Mouse (Mus musculus): ENCODE data around the gene Pcmt1.
A peak's percentile ranks its signal among the peaks of the same experiment; 100 is the strongest.
"Not testable (repeated sequence)": the region's sequence is repeated elsewhere in the genome, so short reads cannot be mapped to it uniquely, and the experiment has no call there.

Pcmt1 gene

DNA sequence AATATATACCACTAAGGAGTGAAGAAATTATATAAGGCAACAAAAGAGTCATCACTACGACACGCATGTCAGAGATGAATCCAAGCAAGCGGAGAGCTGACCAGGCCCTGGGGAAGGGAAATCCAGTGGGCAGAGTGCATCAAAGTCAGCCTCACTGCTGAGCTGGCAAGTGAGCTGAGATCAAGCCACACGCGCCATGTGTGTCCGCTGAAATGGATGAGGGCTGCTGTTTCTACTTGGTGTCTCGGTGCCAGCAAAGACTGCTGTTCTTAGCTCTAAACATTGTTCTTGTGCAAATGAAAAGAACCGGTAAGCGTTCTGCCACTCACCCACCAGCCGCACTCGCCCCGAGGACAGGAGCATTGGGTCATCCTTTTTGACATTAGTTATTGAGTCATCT, 40.6 kb downstream of the Pcmt1 start:
- no peak for DNase-seq

- no peak for DNase-seq
These were observed 49.8 kb downstream of the Pcmt1 start for GRCm38 (mm10) chr10:7630951-7631720.

GRCm38 (mm10) chr10:7630286-7630685, 50.6 kb downstream of the Pcmt1 start:
- no peak for DNase-seq

GRCm38 (mm10) chr10:7629092-7629491, 51.8 kb downstream of the Pcmt1 start:
- DNase-seq, result no peak

DNA sequence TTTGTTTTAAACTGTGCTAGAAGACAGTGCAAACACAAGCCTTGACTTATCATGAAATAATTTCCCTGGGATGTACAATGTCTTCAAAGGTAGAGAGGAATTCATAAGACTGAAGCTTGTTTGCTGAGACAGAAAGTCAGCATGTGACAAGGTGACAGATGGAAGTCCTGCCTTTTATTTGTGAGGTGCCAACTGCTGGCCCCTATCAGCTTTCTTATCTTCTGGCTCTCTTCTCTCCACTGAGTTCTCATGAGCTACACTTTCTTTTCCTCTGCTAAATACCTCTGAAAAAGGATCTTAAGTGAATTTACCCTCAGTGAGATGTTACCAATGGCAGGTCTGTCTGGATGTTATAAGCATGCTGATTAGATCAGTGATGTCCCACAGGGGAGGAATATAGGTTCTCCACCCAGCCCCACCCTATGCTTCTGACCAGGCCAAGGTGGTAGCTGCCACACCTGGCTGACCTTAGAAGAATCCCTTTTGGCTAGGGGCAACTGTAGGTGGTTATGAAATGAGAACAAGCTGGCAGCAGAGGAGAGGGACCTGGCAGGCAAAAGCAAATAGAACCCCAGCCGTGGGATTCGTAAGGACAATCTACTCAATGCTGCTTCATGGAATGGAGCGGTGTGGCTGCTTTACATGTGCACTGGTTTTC, 56.9 kb downstream of the Pcmt1 start:
- no peak for DNase-seq

- DNase-seq, result no peak
These were observed 58.6 kb downstream of the Pcmt1 start for GRCm38 (mm10) chr10:7622378-7622777.

- DNase-seq, result no peak
These were observed 60.2 kb downstream of the Pcmt1 start for GRCm38 (mm10) chr10:7620723-7621122.

DNA sequence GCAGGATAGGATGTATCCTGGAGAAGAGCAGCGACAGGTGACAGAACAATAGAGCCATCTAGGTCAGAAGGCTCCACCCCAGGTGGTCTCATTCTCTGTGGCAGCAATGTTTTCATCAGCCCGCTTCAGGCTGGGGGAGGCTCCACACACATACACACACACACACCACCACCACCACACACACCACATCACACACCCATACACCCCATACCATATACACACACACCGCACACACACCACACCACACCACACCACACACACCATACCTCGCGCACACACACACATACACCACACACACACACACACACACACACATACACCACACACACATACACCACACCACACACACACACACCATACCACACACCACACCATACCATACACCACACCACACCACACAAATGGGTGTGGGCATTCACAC, 61.1 kb downstream of the Pcmt1 start:
- DNase-seq, result no peak

GRCm38 (mm10) chr10:7617556-7617955, 63.4 kb downstream of the Pcmt1 start:
- DNase-seq, result not testable (repeated sequence)

DNA sequence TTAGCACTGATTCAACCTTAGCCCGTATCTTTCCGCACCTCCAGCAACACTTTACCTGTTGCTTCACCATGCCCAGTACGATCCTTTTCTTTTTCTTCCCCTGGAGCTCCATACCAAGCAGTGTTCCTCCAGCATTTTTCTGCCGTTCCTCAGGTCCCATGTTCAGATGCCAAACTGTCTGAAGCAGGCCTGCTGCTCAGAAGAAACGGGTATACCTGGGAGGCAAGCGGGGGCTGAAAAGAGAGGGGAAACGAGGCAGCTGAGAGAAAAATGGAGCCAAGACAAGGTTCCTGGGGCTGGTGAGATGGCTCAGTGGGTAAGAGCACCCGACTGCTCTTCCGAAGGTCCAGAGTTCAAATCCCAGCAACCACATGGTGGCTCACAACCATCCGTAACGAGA, 63.8 kb downstream of the Pcmt1 start:
- DNase-seq, result not testable (repeated sequence)

GRCm38 (mm10) chr10:7614834-7615233, 66.1 kb downstream of the Pcmt1 start:
- no peak for DNase-seq

DNA sequence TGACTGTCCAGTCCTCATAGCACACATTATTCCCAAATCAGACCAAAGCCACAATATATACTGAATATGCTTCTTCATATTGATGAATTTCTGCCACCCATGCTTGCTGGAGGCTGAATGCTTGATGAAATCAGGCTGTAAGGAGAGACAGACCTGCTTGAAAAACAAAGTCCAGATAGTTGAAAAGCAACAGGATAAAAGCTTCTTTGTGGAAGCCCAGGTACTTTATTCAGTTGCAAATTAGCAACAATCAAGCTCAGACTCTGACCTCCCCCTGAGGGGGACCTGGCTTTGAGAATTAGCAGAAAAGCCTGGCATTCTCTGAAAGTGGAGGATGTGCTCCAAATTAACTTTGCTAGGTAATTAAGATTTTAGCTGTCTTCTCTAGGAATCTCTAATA, 68.7 kb downstream of the Pcmt1 start:
- DNase-seq, result not testable (repeated sequence)

- no peak for DNase-seq
These were observed 69.3 kb downstream of the Pcmt1 start for GRCm38 (mm10) chr10:7611647-7612046.

DNA sequence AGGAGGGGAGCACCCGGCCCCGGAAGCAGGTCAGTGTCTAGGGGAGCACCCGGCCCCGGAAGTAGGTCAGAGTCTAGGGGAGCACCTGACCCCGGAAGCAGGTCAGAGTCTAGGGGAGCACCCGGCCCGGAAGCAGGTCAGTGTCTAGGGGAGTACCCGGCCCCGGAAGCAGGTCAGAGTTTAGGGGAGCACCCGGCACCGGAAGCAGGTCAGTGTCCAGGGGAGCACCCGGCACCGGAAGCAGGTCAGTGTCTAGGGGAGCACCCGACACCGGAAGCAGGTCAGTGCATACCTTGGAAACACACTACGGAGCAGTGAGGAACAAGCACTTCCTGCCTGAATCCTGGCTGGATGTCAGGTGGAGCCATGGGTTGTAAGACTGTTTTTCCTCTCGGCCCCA, 72.3 kb downstream of the Pcmt1 start:
- DNase-seq, result no peak

- no peak for DNase-seq
These were observed 74.5 kb downstream of the Pcmt1 start for GRCm38 (mm10) chr10:7606437-7606836.

GRCm38 (mm10) chr10:7605168-7605567, 75.8 kb downstream of the Pcmt1 start:
- DNase-seq, result no peak

GRCm38 (mm10) chr10:7600647-7601046, 80.3 kb downstream of the Pcmt1 start:
- DNase-seq, result peak; percentile 58

GRCm38 (mm10) chr10:7598177-7598576, 82.8 kb downstream of the Pcmt1 start:
- DNase-seq, result no peak

DNA sequence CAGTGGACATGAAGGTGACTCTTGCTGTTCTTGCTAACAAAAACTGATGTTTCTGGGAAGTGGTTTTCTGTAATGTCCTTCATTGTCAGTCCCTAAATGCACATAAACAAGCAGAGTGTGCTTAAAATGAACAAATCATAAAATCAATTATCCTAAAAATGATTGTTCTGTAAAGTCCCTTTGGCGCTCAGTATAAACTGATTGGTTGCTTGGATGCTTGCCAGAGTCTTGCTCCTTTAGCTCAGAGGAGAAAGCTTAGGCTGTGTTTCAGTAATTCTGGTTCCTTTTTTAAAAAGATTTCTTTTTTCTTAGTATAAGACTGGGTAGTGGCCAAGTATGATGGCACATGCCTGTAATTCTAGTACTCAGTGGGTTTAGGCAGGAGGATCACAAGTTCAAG, 84.7 kb downstream of the Pcmt1 start:
- DNase-seq, result no peak

DNA sequence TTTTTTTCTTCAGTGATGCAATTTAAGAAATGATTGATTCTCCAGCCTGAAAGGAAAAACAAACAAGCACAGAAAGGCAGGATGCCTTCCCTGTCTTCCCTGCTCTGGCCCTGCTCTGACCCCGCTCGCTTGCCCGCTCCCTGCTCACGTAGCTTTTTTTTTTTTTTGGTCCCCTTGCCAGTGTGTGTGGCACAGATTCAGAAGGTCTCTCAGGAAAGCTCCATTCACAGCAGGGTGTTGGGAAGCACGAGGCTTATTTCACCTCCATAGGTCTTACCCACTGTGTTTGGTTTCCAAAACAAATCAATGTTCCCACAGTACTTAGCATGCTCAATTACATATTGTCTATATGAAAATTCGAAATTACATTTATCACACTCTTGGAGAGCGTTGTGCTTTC, 86.1 kb downstream of the Pcmt1 start:
- DNase-seq, result no peak

DNA sequence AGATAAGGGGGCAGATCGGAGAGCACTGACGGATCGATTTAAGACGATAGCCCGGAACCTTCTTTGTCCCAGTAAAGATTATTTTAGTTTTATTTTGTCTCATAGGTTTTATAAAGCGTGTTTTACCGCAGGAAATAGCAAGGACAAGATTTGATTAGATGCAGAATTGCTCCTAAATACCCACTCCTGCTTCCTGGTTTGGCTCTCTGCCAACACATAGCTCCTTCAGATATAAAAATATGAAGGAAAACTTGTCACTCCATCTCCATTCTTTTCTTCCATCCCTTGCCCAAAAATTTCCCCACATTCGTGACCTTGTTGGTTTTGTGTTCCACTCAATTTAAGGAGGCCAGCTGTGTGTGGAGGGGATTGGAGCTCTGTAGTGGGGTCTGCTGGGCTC, 90.1 kb downstream of the Pcmt1 start:
- no peak for DNase-seq

GRCm38 (mm10) chr10:7590234-7590689, 90.7 kb downstream of the Pcmt1 start:
- peak; percentile 68 for DNase-seq

DNA sequence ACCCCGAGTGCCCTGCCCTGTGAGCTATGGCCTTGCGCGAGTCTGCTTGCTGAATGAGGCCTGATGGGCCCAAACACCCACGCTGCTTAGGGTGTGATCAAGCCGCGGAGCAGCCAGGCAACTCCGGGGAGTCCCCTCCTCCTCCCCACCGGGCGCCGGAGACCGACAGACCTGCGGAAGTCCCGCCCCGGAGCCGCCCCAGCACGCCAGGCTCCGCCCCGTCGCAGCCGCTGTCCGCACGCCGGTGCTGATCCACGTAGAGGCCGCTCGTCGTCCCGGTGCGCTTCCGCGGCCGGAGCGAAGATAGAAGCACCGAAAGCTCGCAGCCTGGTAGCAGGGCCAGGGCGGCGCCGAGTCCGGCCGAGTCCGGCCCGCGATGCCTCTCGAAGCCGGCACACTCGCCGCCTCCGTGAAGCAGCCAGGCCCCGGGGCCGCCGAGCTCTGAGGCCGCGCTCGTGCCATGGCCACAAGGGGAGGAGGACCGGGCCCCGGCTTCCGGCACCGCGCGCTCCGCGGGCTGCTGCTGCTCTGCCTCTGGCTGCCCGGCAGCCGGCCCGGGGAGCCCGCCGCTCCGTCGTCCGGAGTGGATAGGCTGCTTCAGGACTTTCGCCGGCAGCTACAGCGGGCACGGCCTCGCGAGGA, 91.2 kb downstream of the Pcmt1 start, which contains the start of gene Lrp11:
Lrp11 (plus strand) TSS at position 209 of the 642 bp plus-strand sequence.
- peak; percentile 91 for DNase-seq

- DNase-seq, result no peak
These were observed 94.2 kb downstream of the Pcmt1 start for GRCm38 (mm10) chr10:7586771-7587170.

Measured in right cerebral cortex, postnatal 25 days (tissue).